Mouse (Mus musculus) urinary bladder, adult 18-20 months (tissue): Measurements from ENCODE around the gene Olfr716.
"Not testable (repeated sequence)": the region's sequence is repeated elsewhere in the genome, so short reads cannot be mapped to it uniquely, and the experiment has no call there.

Experiments used
- DNase-seq, 2 experiments: peaks; one replicate each; pipeline ENCODE4 v3.0.0; 2022; ENCODE audit warnings: low spot score in 2 of 2, mixed read lengths in 2 of 2

Olfr716 gene

DNA sequence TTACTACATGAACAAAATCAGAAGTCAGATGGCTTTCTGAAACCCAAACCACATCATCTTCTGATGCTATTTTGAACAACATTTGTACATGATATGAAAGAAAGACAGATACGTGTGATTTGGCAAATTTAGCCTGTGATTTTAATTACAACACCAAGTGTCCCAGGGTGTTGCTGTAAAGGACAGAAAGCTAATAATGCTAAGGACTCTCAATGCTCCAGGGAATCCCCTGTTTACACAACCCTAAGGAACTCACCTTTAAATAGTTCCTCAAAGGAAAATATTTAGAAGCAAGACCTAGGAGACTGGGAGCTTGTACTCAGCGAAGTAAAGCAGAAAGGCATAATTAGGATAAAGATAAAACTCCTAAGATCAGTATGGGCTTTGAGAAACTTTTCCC is at the start of gene Olfr716:
TSS of gene Olfr716 (plus strand) at position 301 of the 400 bp plus-strand sequence.
- DNase-seq: not testable (repeated sequence)

GRCm38 (mm10) chr7:107092920-107093319 is 45.2 kb upstream of the Olfr716 start, which contains the start of gene Olfr17:
TSS of gene Olfr17 (plus strand) at chr7:107093220.
- DNase-seq: no peak

GRCm38 (mm10) chr7:107110269-107110668 is 27.9 kb upstream of the Olfr716 start, which contains the start of gene Olfr715b:
TSS of gene Olfr715b (minus strand) at chr7:107110369.
- not testable (repeated sequence) for DNase-seq

DNA sequence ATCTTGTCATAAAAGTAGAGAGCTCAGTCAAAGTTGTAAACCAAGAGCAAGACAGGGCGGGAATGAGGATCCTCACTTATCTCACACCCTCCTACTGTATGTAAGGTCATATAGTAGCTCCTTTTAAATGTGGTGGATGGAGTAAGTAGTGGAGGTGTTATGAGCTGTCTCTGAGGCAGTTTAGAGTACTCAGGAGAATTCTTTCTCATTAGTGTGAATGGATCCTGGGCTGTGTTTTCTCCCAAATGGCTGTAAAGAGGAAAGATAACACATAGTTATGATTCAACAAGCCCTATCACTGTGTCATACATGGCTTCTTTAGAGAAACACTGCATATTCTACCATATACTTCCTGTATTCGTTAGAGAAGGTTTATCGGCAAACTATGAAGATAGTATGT is 7.1 kb upstream of the Olfr716 start, which contains the start of gene Olfr715:
TSS of gene Olfr715 (minus strand) at position 101 of the 400 bp plus-strand sequence.
- DNase-seq: not testable (repeated sequence)

DNA sequence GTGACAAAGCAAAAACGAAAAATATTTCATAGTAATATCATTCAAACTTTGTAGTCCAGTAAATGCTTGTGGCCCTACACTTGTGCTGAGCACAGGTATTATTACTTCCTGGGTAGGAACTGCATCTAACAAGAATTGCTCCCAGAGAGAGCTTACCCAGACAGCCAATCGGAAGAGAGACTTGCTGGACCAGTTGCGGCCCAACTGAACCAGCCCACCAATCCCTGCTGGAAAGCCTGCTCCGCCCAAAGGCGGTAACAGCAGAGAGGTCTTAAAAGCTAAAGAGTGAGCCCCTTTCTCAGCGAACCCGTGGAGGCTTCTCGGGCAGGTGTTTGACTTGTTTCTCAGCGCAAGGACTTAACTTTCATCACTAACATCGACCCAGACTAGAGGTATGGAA is 28.6 kb downstream of the Olfr716 start, which contains the start of gene Nlrp14:
TSS of gene Nlrp14 (plus strand) at position 301 of the 400 bp plus-strand sequence.
- no peak for DNase-seq

- no peak for DNase-seq
Measured at GRCm38 (mm10) chr7:107180406-107180805, 42.3 kb downstream of the Olfr716 start.
